Mouse (Mus musculus): ENCODE measurements around the gene Hcn4. TPM values are rescaled to one million over a fixed set of nuclear protein-coding genes. Genes with fewer than 3 reads are reported as not detected.

The Hcn4 gene
- 1.3 and 1.5 TPM in 2 replicates for polyA plus RNA-seq (2014; fragmentation: Nextera tagmentation; extraction: Ambion mirVana)

GRCm38 (mm10) chr9:58823139-58823917 is at the start of gene Hcn4:
Gene Hcn4 (plus strand): TSS chr9:58823412.
- Histone ChIP-seq H3K9ac (ENCODE audit: low read length) (peak within 1 kb of the TSS; percentile 80), H3K9me3 (ENCODE audit: control insufficient read depth, low read length) (no peaks in the 10 kb centered on the region), H3K36me3 (ENCODE audit: control insufficient read depth, insufficient read depth, low read length) (no peaks in the 10 kb centered on the region), H3K27ac (ENCODE audit: low read depth, low read length) (peak within 1 kb of the TSS; percentile 87), H3K27me3 (ENCODE audit: control insufficient read depth, insufficient read depth, low read length) (peaks cover 32% of the 10 kb centered on the region), H3K4me1 (ENCODE audit: control insufficient read depth, insufficient read depth, low read length) (peaks cover 16% of the 10 kb centered on the region), H3K4me3 (ENCODE audit: low read depth, low read length) (peak within 1 kb of the TSS; percentile 63), H3K4me2 (peak within 1 kb of the TSS; percentile 67)
- DNase-seq (ENCODE audit: low spot score, missing footprints) (peak; percentile 95), ATAC-seq (ENCODE audit: low FRiP score) (peak; percentile 29)
- WGBS = under 1% methylated on average over 92 of the region's 95 CpGs

- Histone ChIP-seq H3K27ac (ENCODE audit: low read depth, low read length) (no peak overlapping the region), H3K4me2 (no peak overlapping the region), H3K27me3 (ENCODE audit: control insufficient read depth, insufficient read depth, low read length) (no peaks in the 10 kb centered on the region), H3K9me3 (ENCODE audit: control insufficient read depth, low read length) (no peaks in the 10 kb centered on the region), H3K36me3 (ENCODE audit: control insufficient read depth, insufficient read depth, low read length) (no peaks in the 10 kb centered on the region), H3K4me1 (ENCODE audit: control insufficient read depth, insufficient read depth, low read length) (no peaks in the 10 kb centered on the region), H3K9ac (ENCODE audit: low read length) (no peak overlapping the region), H3K4me3 (ENCODE audit: low read depth, low read length) (no peak overlapping the region)
- no peak for ATAC-seq (ENCODE audit: low FRiP score)
- DNase-seq (ENCODE audit: low spot score, missing footprints) = no peak
- 69% methylated on average over 3 of the region's 3 CpGs for WGBS
These were observed 48.5 kb upstream of the Hcn4 start for GRCm38 (mm10) chr9:58774761-58775160.

- H3K9me3 ChIP-seq (ENCODE audit: control insufficient read depth, low read length) = no peaks in the 10 kb centered on the region
- no peak overlapping the region for H3K4me3 ChIP-seq (ENCODE audit: low read depth, low read length)
- H3K9ac ChIP-seq (ENCODE audit: low read length) = no peak overlapping the region
- H3K27ac ChIP-seq (ENCODE audit: low read depth, low read length) = no peak overlapping the region
- DNase-seq (ENCODE audit: low spot score, missing footprints) (no peak), ATAC-seq (ENCODE audit: low FRiP score) (no peak)
- H3K27me3 ChIP-seq (ENCODE audit: control insufficient read depth, insufficient read depth, low read length) = no peaks in the 10 kb centered on the region
- H3K4me2 ChIP-seq = no peak overlapping the region
- H3K4me1 ChIP-seq (ENCODE audit: control insufficient read depth, insufficient read depth, low read length) = no peaks in the 10 kb centered on the region
- no peaks in the 10 kb centered on the region for H3K36me3 ChIP-seq (ENCODE audit: control insufficient read depth, insufficient read depth, low read length)
- WGBS = 14% methylated on average over 2 of the region's 2 CpGs
These were observed 47.8 kb upstream of the Hcn4 start for GRCm38 (mm10) chr9:58775363-58775762.

GRCm38 (mm10) chr9:58789476-58789875 is 33.7 kb upstream of the Hcn4 start:
- no peaks in the 10 kb centered on the region for H3K9me3 ChIP-seq (ENCODE audit: control insufficient read depth, low read length)
- no peaks in the 10 kb centered on the region for H3K36me3 ChIP-seq (ENCODE audit: control insufficient read depth, insufficient read depth, low read length)
- no peak overlapping the region for H3K4me2 ChIP-seq
- H3K9ac ChIP-seq (ENCODE audit: low read length) = no peak overlapping the region
- no peaks in the 10 kb centered on the region for H3K4me1 ChIP-seq (ENCODE audit: control insufficient read depth, insufficient read depth, low read length)
- no peaks in the 10 kb centered on the region for H3K27me3 ChIP-seq (ENCODE audit: control insufficient read depth, insufficient read depth, low read length)
- DNase-seq (ENCODE audit: low spot score, missing footprints) (no peak), ATAC-seq (ENCODE audit: low FRiP score) (no peak)
- WGBS = 94% methylated on average over 3 of the region's 3 CpGs
- no peak overlapping the region for H3K27ac ChIP-seq (ENCODE audit: low read depth, low read length)
- no peak overlapping the region for H3K4me3 ChIP-seq (ENCODE audit: low read depth, low read length)

GRCm38 (mm10) chr9:58798155-58798554 is 25.1 kb upstream of the Hcn4 start:
- ATAC-seq (ENCODE audit: low FRiP score) (no peak), DNase-seq (ENCODE audit: low spot score, missing footprints) (no peak)
- Histone ChIP-seq H3K27me3 (ENCODE audit: control insufficient read depth, insufficient read depth, low read length) (no peaks in the 10 kb centered on the region), H3K9ac (ENCODE audit: low read length) (no peak overlapping the region), H3K9me3 (ENCODE audit: control insufficient read depth, low read length) (no peaks in the 10 kb centered on the region), H3K4me1 (ENCODE audit: control insufficient read depth, insufficient read depth, low read length) (no peaks in the 10 kb centered on the region), H3K27ac (ENCODE audit: low read depth, low read length) (no peak overlapping the region), H3K4me2 (no peak overlapping the region), H3K36me3 (ENCODE audit: control insufficient read depth, insufficient read depth, low read length) (no peaks in the 10 kb centered on the region), H3K4me3 (ENCODE audit: low read depth, low read length) (no peak overlapping the region)
- 86% methylated on average over 7 of the region's 7 CpGs for WGBS

- 81% methylated on average over 2 of the region's 2 CpGs for WGBS
- H3K4me1 ChIP-seq (ENCODE audit: control insufficient read depth, insufficient read depth, low read length) = no peaks in the 10 kb centered on the region
- ATAC-seq (ENCODE audit: low FRiP score) = no peak
- H3K27ac ChIP-seq (ENCODE audit: low read depth, low read length) = no peak overlapping the region
- no peaks in the 10 kb centered on the region for H3K27me3 ChIP-seq (ENCODE audit: control insufficient read depth, insufficient read depth, low read length)
- H3K9ac ChIP-seq (ENCODE audit: low read length) = no peak overlapping the region
- DNase-seq (ENCODE audit: low spot score, missing footprints) = no peak
- H3K9me3 ChIP-seq (ENCODE audit: control insufficient read depth, low read length) = no peaks in the 10 kb centered on the region
- no peak overlapping the region for H3K4me2 ChIP-seq
- H3K4me3 ChIP-seq (ENCODE audit: low read depth, low read length) = no peak overlapping the region
- H3K36me3 ChIP-seq (ENCODE audit: control insufficient read depth, insufficient read depth, low read length) = no peaks in the 10 kb centered on the region
These were observed 21.8 kb upstream of the Hcn4 start for GRCm38 (mm10) chr9:58801441-58801840.

- WGBS = 74% methylated on average over 4 of the region's 4 CpGs
- H3K9me3 ChIP-seq (ENCODE audit: control insufficient read depth, low read length) = no peaks in the 10 kb centered on the region
- no peak overlapping the region for H3K4me3 ChIP-seq (ENCODE audit: low read depth, low read length)
- no peak overlapping the region for H3K9ac ChIP-seq (ENCODE audit: low read length)
- H3K36me3 ChIP-seq (ENCODE audit: control insufficient read depth, insufficient read depth, low read length) = no peaks in the 10 kb centered on the region
- ATAC-seq (ENCODE audit: low FRiP score) = no peak
- H3K4me2 ChIP-seq = no peak overlapping the region
- H3K27me3 ChIP-seq (ENCODE audit: control insufficient read depth, insufficient read depth, low read length) = no peaks in the 10 kb centered on the region
- DNase-seq (ENCODE audit: low spot score, missing footprints) = no peak
- H3K4me1 ChIP-seq (ENCODE audit: control insufficient read depth, insufficient read depth, low read length) = no peaks in the 10 kb centered on the region
- H3K27ac ChIP-seq (ENCODE audit: low read depth, low read length) = no peak overlapping the region
These were observed 20.9 kb upstream of the Hcn4 start for GRCm38 (mm10) chr9:58802294-58802693.

- no peaks in the 10 kb centered on the region for H3K4me1 ChIP-seq (ENCODE audit: control insufficient read depth, insufficient read depth, low read length)
- H3K27me3 ChIP-seq (ENCODE audit: control insufficient read depth, insufficient read depth, low read length) = no peaks in the 10 kb centered on the region
These were observed 20.4 kb upstream of the Hcn4 start for GRCm38 (mm10) chr9:58802802-58803201.

GRCm38 (mm10) chr9:58805601-58806318 is 17.5 kb upstream of the Hcn4 start:
- ATAC-seq (ENCODE audit: low FRiP score) (peak; percentile 68; the same call in 1 of the 2 replicates), DNase-seq (ENCODE audit: low spot score, missing footprints) (peak; percentile 99)
- H3K4me2 ChIP-seq = peak overlapping the region; percentile 34
- H3K27me3 ChIP-seq (ENCODE audit: control insufficient read depth, insufficient read depth, low read length) = no peaks in the 10 kb centered on the region
- H3K36me3 ChIP-seq (ENCODE audit: control insufficient read depth, insufficient read depth, low read length) = no peaks in the 10 kb centered on the region
- peak overlapping the region; percentile 2; the same call in 1 of the 2 replicates for H3K4me3 ChIP-seq (ENCODE audit: low read depth, low read length)
- H3K4me1 ChIP-seq (ENCODE audit: control insufficient read depth, insufficient read depth, low read length) = peaks cover 2% of the 10 kb centered on the region; the same call in 1 of the 2 replicates
- H3K9ac ChIP-seq (ENCODE audit: low read length) = peak overlapping the region; percentile 6; the same call in 1 of the 2 replicates
- H3K9me3 ChIP-seq (ENCODE audit: control insufficient read depth, low read length) = no peaks in the 10 kb centered on the region
- H3K27ac ChIP-seq (ENCODE audit: low read depth, low read length) = no peak overlapping the region
- WGBS = 15% methylated on average over 15 of the region's 15 CpGs

More at GRCm38 (mm10) chr9:58802802-58803201, 20.4 kb upstream of the Hcn4 start:
- DNase-seq (ENCODE audit: low spot score, missing footprints) (no peak), ATAC-seq (ENCODE audit: low FRiP score) (no peak)
- Histone ChIP-seq H3K27ac (ENCODE audit: low read depth, low read length) (no peak overlapping the region), H3K9me3 (ENCODE audit: control insufficient read depth, low read length) (no peaks in the 10 kb centered on the region), H3K4me3 (ENCODE audit: low read depth, low read length) (no peak overlapping the region), H3K36me3 (ENCODE audit: control insufficient read depth, insufficient read depth, low read length) (no peaks in the 10 kb centered on the region), H3K9ac (ENCODE audit: low read length) (no peak overlapping the region), H3K4me2 (no peak overlapping the region)
- WGBS = 82% methylated on average over 5 of the region's 5 CpGs
